Mouse (Mus musculus): ENCODE measurements at regions not wholly inside any gene's neighbourhood (a gene's known extent, or its start where the extent isn't known, plus 50 kb on each side); places are given as distances from the start of the nearest gene placed in this dataset.

GRCm38 (mm10) chr12:39665448-39665847 is 372.4 kb downstream of the Arl4a start:
- H3K9ac ChIP-seq (replicated peaks) = no peak overlapping the region
- WGBS (ENCODE audit: insufficient replicate concordance) = 4% methylated on average over 4 of the region's 4 CpGs
- H3K36me3 ChIP-seq (replicated peaks; ENCODE audit: control insufficient read depth, insufficient read depth, low read depth) = no peaks in the 10 kb centered on the region
- H3K4me1 ChIP-seq (replicated peaks; ENCODE audit: control insufficient read depth in 2 of 2, insufficient read depth in 2 of 2, low read length in 1 of 2) = no peaks in the 10 kb centered on the region; a peak in 1 of 4 replicates
- TF ChIP-seq EP300 (IDR thresholded peaks at IDR 0.05; ENCODE audit: low read depth) = no peak
- peak; percentile 50 for TF ChIP-seq CTCF (IDR thresholded peaks at IDR 0.05; ENCODE audit: low read depth)
- no peak overlapping the region for H3K4me2 ChIP-seq (ENCODE audit: low read depth)
- DNase-seq (ENCODE audit: low read depth in 3 of 3, low spot score in 3 of 3) (peak in 1 of 3 experiments; percentile 3), ATAC-seq (ENCODE audit: insufficient read depth) (no peak)
- H3K9me3 ChIP-seq (ENCODE audit: control insufficient read depth, low read length) = no peaks in the 10 kb centered on the region
- no peak overlapping the region for H3K4me3 ChIP-seq (ENCODE audit: insufficient read depth in 1 of 2, low read depth in 2 of 2, low read length in 2 of 2)
- no peak overlapping the region for H3K27ac ChIP-seq
- H3K27me3 ChIP-seq (ENCODE audit: control insufficient read depth, insufficient read depth, low read length) = no peaks in the 10 kb centered on the region

GRCm38 (mm10) chr12:39660420-39660819 is 377.4 kb downstream of the Arl4a start:
- WGBS (ENCODE audit: insufficient replicate concordance) = 30% methylated on average over 4 of the region's 4 CpGs
- ATAC-seq (ENCODE audit: insufficient read depth) (no peak), DNase-seq (ENCODE audit: low read depth in 3 of 3, low spot score in 3 of 3) (no peak)
- Histone ChIP-seq H3K9me3 (ENCODE audit: control insufficient read depth, low read length) (no peaks in the 10 kb centered on the region), H3K4me2 (ENCODE audit: low read depth) (no peak overlapping the region), H3K4me3 (ENCODE audit: insufficient read depth in 1 of 2, low read depth in 2 of 2, low read length in 2 of 2) (no peak overlapping the region), H3K27me3 (ENCODE audit: control insufficient read depth, insufficient read depth, low read length) (no peaks in the 10 kb centered on the region), H3K36me3 (replicated peaks; ENCODE audit: control insufficient read depth, insufficient read depth, low read depth) (no peaks in the 10 kb centered on the region), H3K27ac (no peak overlapping the region), H3K4me1 (replicated peaks; ENCODE audit: control insufficient read depth in 2 of 2, insufficient read depth in 2 of 2, low read length in 1 of 2) (no peaks in the 10 kb centered on the region; a peak in 1 of 4 replicates), H3K9ac (replicated peaks) (no peak overlapping the region)
- TF ChIP-seq CTCF (IDR thresholded peaks at IDR 0.05; ENCODE audit: low read depth) (no peak), EP300 (IDR thresholded peaks at IDR 0.05; ENCODE audit: low read depth) (no peak)

GRCm38 (mm10) chr12:39656606-39657005 is 381.2 kb downstream of the Arl4a start:
- ATAC-seq (ENCODE audit: insufficient read depth) (no peak), DNase-seq (ENCODE audit: low read depth in 3 of 3, low spot score in 3 of 3) (no peak)
- Histone ChIP-seq H3K4me2 (ENCODE audit: low read depth) (no peak overlapping the region), H3K36me3 (replicated peaks; ENCODE audit: control insufficient read depth, insufficient read depth, low read depth) (no peaks in the 10 kb centered on the region), H3K27ac (no peak overlapping the region), H3K27me3 (ENCODE audit: control insufficient read depth, insufficient read depth, low read length) (no peaks in the 10 kb centered on the region), H3K9ac (replicated peaks) (no peak overlapping the region), H3K4me1 (replicated peaks; ENCODE audit: control insufficient read depth in 2 of 2, insufficient read depth in 2 of 2, low read length in 1 of 2) (no peaks in the 10 kb centered on the region; a peak in 1 of 4 replicates), H3K4me3 (ENCODE audit: insufficient read depth in 1 of 2, low read depth in 2 of 2, low read length in 2 of 2) (no peak overlapping the region), H3K9me3 (ENCODE audit: control insufficient read depth, low read length) (no peaks in the 10 kb centered on the region)
- no peak for TF ChIP-seq EP300 (IDR thresholded peaks at IDR 0.05; ENCODE audit: low read depth)
- no peak for TF ChIP-seq CTCF (IDR thresholded peaks at IDR 0.05; ENCODE audit: low read depth)

- no peak overlapping the region for H3K4me2 ChIP-seq (ENCODE audit: low read depth)
- H3K27me3 ChIP-seq (ENCODE audit: control insufficient read depth, insufficient read depth, low read length) = no peaks in the 10 kb centered on the region
- ATAC-seq (ENCODE audit: insufficient read depth) (no peak), DNase-seq (ENCODE audit: low read depth in 3 of 3, low spot score in 3 of 3) (no peak)
- H3K4me1 ChIP-seq (replicated peaks; ENCODE audit: control insufficient read depth in 2 of 2, insufficient read depth in 2 of 2, low read length in 1 of 2) = no peaks in the 10 kb centered on the region
- no peak overlapping the region for H3K4me3 ChIP-seq (ENCODE audit: insufficient read depth in 1 of 2, low read depth in 2 of 2, low read length in 2 of 2)
- no peak for TF ChIP-seq EP300 (IDR thresholded peaks at IDR 0.05; ENCODE audit: low read depth)
- TF ChIP-seq CTCF (IDR thresholded peaks at IDR 0.05; ENCODE audit: low read depth) = no peak
- no peak overlapping the region for H3K9ac ChIP-seq (replicated peaks)
- no peaks in the 10 kb centered on the region for H3K9me3 ChIP-seq (ENCODE audit: control insufficient read depth, low read length)
- no peak overlapping the region for H3K27ac ChIP-seq
- H3K36me3 ChIP-seq (replicated peaks; ENCODE audit: control insufficient read depth, insufficient read depth, low read depth) = no peaks in the 10 kb centered on the region
Observed at GRCm38 (mm10) chr12:39648952-39649351, 388.9 kb downstream of the Arl4a start.

- Histone ChIP-seq H3K4me1 (replicated peaks; ENCODE audit: control insufficient read depth in 2 of 2, insufficient read depth in 2 of 2, low read length in 1 of 2) (no peaks in the 10 kb centered on the region), H3K4me3 (ENCODE audit: insufficient read depth in 1 of 2, low read depth in 2 of 2, low read length in 2 of 2) (no peak overlapping the region), H3K9ac (replicated peaks) (no peak overlapping the region), H3K9me3 (ENCODE audit: control insufficient read depth, low read length) (no peaks in the 10 kb centered on the region), H3K4me2 (ENCODE audit: low read depth) (no peak overlapping the region), H3K27ac (no peak overlapping the region), H3K27me3 (ENCODE audit: control insufficient read depth, insufficient read depth, low read length) (no peaks in the 10 kb centered on the region), H3K36me3 (replicated peaks; ENCODE audit: control insufficient read depth, insufficient read depth, low read depth) (no peaks in the 10 kb centered on the region)
- ATAC-seq (ENCODE audit: insufficient read depth) = no peak
- TF ChIP-seq CTCF (IDR thresholded peaks at IDR 0.05; ENCODE audit: low read depth) (no peak), EP300 (IDR thresholded peaks at IDR 0.05; ENCODE audit: low read depth) (no peak)
- no peak for DNase-seq (ENCODE audit: low read depth in 3 of 3, low spot score in 3 of 3)
- WGBS (ENCODE audit: insufficient replicate concordance) = 69% methylated on average over 3 of the region's 3 CpGs
Observed at GRCm38 (mm10) chr12:39646556-39646955, 391.3 kb downstream of the Arl4a start.
